Mouse (Mus musculus): ENCODE measurements around the gene 4930435E12Rik. TPM values are rescaled to one million over a fixed set of nuclear protein-coding genes. Genes with fewer than 3 reads are reported as not detected.
"Not testable (repeated sequence)": the region's sequence is repeated elsewhere in the genome, so short reads cannot be mapped to it uniquely, and the experiment has no call there.

Gene 4930435E12Rik
- total RNA-seq (2021) = not detected

- no peak for DNase-seq (ENCODE audit: extremely low spot score in 1 of 2, low spot score in 1 of 2)
Measured at GRCm38 (mm10) chr16:38828649-38829048, at the start of gene 4930435E12Rik. TSS of gene 4930435E12Rik (minus strand) at chr16:38828749.

- DNase-seq (ENCODE audit: extremely low spot score in 1 of 2, low spot score in 1 of 2) = no peak
Measured at GRCm38 (mm10) chr16:38874481-38874880, 45.9 kb upstream of the 4930435E12Rik start.

GRCm38 (mm10) chr16:38873231-38873630 lies 44.7 kb upstream of the 4930435E12Rik start:
- DNase-seq (ENCODE audit: extremely low spot score in 1 of 2, low spot score in 1 of 2) = no peak

GRCm38 (mm10) chr16:38864358-38864757 lies 35.8 kb upstream of the 4930435E12Rik start:
- DNase-seq (ENCODE audit: extremely low spot score in 1 of 2, low spot score in 1 of 2) = no peak

GRCm38 (mm10) chr16:38860548-38860947 lies 32.0 kb upstream of the 4930435E12Rik start:
- no peak for DNase-seq (ENCODE audit: extremely low spot score in 1 of 2, low spot score in 1 of 2)

- peak in 1 of 2 experiments; percentile 22 for DNase-seq (ENCODE audit: extremely low spot score in 1 of 2, low spot score in 1 of 2)
Measured at GRCm38 (mm10) chr16:38858120-38858749, 29.7 kb upstream of the 4930435E12Rik start.

- peak; percentile 37 to 73 for DNase-seq (ENCODE audit: extremely low spot score in 1 of 2, low spot score in 1 of 2)
Measured at GRCm38 (mm10) chr16:38812521-38812920, 16.0 kb downstream of the 4930435E12Rik start.

GRCm38 (mm10) chr16:38810196-38810595 lies 18.4 kb downstream of the 4930435E12Rik start:
- DNase-seq (ENCODE audit: extremely low spot score in 1 of 2, low spot score in 1 of 2) = no peak

GRCm38 (mm10) chr16:38807796-38808195 lies 20.8 kb downstream of the 4930435E12Rik start:
- not testable (repeated sequence) for DNase-seq (ENCODE audit: extremely low spot score in 1 of 2, low spot score in 1 of 2)

GRCm38 (mm10) chr16:38800091-38800490 lies 28.5 kb downstream of the 4930435E12Rik start, which contains the start of gene Upk1b:
TSS of gene Upk1b (minus strand) at chr16:38800328.
- peak in 1 of 2 experiments; percentile 6 for DNase-seq (ENCODE audit: extremely low spot score in 1 of 2, low spot score in 1 of 2)

- no peak for DNase-seq (ENCODE audit: extremely low spot score in 1 of 2, low spot score in 1 of 2)
Measured at GRCm38 (mm10) chr16:38798957-38799450, 29.5 kb downstream of the 4930435E12Rik start.

GRCm38 (mm10) chr16:38793120-38793519 lies 35.4 kb downstream of the 4930435E12Rik start:
- DNase-seq (ENCODE audit: extremely low spot score in 1 of 2, low spot score in 1 of 2) = no peak

GRCm38 (mm10) chr16:38789966-38790365 lies 38.6 kb downstream of the 4930435E12Rik start:
- DNase-seq (ENCODE audit: extremely low spot score in 1 of 2, low spot score in 1 of 2) = no peak

- no peak for DNase-seq (ENCODE audit: extremely low spot score in 1 of 2, low spot score in 1 of 2)
Measured at GRCm38 (mm10) chr16:38789016-38789415, 39.5 kb downstream of the 4930435E12Rik start.

GRCm38 (mm10) chr16:38785301-38785700 lies 43.2 kb downstream of the 4930435E12Rik start:
- DNase-seq (ENCODE audit: extremely low spot score in 1 of 2, low spot score in 1 of 2) = no peak

GRCm38 (mm10) chr16:38782524-38783067 lies 46.0 kb downstream of the 4930435E12Rik start:
- no peak for DNase-seq (ENCODE audit: extremely low spot score in 1 of 2, low spot score in 1 of 2)

- no peak for DNase-seq (ENCODE audit: extremely low spot score in 1 of 2, low spot score in 1 of 2)
Measured at GRCm38 (mm10) chr16:38781946-38782345, 46.6 kb downstream of the 4930435E12Rik start.

- no peak for DNase-seq (ENCODE audit: extremely low spot score in 1 of 2, low spot score in 1 of 2)
Measured at GRCm38 (mm10) chr16:38780960-38781572, 47.5 kb downstream of the 4930435E12Rik start.

- DNase-seq (ENCODE audit: extremely low spot score in 1 of 2, low spot score in 1 of 2) = no peak
Measured at GRCm38 (mm10) chr16:38776342-38776741, 52.2 kb downstream of the 4930435E12Rik start.

GRCm38 (mm10) chr16:38774964-38775746 lies 53.4 kb downstream of the 4930435E12Rik start:
- DNase-seq (ENCODE audit: extremely low spot score in 1 of 2, low spot score in 1 of 2) = no peak
